Comparison of ENCODE assay signal across 7 mouse cellular contexts in the genomic region with DNA sequence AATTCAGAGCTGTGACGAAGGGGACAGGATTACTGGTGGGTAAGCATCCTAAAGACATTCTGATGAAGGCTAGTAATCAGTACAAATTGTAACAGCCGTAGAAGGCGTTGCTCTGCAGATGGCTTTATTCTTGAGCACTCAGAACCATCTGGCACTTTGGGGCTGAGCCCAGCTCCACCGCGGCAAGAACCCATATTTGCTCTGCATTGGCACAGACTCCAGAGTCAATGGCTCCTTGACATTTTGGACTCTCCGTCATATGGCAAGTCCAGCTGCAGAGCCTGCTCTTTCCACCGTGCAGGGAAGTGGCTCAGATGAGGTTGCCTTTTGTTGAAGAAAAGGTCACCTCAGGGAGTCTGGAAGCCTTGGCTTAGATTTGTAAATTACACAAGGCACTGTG.
DNase-seq lines count a peak whose midpoint lies in the region; ATAC-seq lines count a peak whose summit lies in the region.

No protein-coding gene starts in this region.

- peak; percentile 79 for ATAC-seq in frontal cortex, adult (ENCODE audit: low TSS enrichment)

- DNase-seq in testis, postnatal 14 days (ENCODE audit: low spot score) = peak; percentile 6
- no peak for DNase-seq in testis, postnatal 10 days (ENCODE audit: low spot score)
- peak; percentile 74 for DNase-seq in layer of hippocampus, adult 9-11 months
- DNase-seq in lung, postnatal 36 days = peak; percentile 82
- DNase-seq in yolk sac, embryonic 10.5 days (ENCODE audit: low spot score) = no peak
- no peak for DNase-seq in kidney, postnatal 36 days

Comparison
In these comparisons a context has a peak if more than half of its experiments do, and no peak if none do; other contexts are left out.
1. DNase-seq: peak in testis, postnatal 14 days (single experiment), layer of hippocampus, adult 9-11 months (single experiment) and lung, postnatal 36 days (single experiment); none in testis, postnatal 10 days (single experiment), yolk sac, embryonic 10.5 days (single experiment) and kidney, postnatal 36 days (0 of 2).